ENCODE assay signal across 8 mouse cellular contexts in genomic region chr17:84187727-84188373, GRCm38 (mm10). TPM values are rescaled to one million over a fixed set of nuclear protein-coding genes. Genes with fewer than 3 reads are reported as not detected.
DNase-seq lines count a peak whose midpoint lies in the region; ATAC-seq lines count a peak whose summit lies in the region.

TSS of gene Zfp36l2 (minus strand) at chr17:84187947.

- peak within 1 kb of the TSS; percentile 89 for H3K9ac ChIP-seq in hindbrain, embryonic 12.5 days

- peaks cover 20% of the 10 kb centered on the region for H3K4me1 ChIP-seq in hindbrain, embryonic 12.5 days

- H3K36me3 ChIP-seq in hindbrain, embryonic 12.5 days: peaks cover 15% of the 10 kb centered on the region; the same call in 1 of the 2 replicates

- ATAC-seq in hindbrain, embryonic 12.5 days (ENCODE audit: low FRiP score): peak; percentile 89

- peak within 1 kb of the TSS; percentile 82 for H3K4me2 ChIP-seq in hindbrain, embryonic 12.5 days (replicated peaks)

- H3K4me3 ChIP-seq in hindbrain, embryonic 12.5 days: peak within 1 kb of the TSS; percentile 68

- peak within 1 kb of the TSS; percentile 90 for H3K27ac ChIP-seq in hindbrain, embryonic 12.5 days

- no peaks in the 10 kb centered on the region for H3K9me3 ChIP-seq in hindbrain, embryonic 12.5 days (replicated peaks)

- H3K27me3 ChIP-seq in hindbrain, embryonic 12.5 days: peaks cover 6% of the 10 kb centered on the region; the same call in 1 of the 2 replicates

- peak; percentile 99 for DNase-seq in NIH3T3 (ENCODE audit: low read depth)
- DNase-seq in cerebellum, postnatal 14 days: peak; percentile 74
- peak; percentile 84 to 85 for DNase-seq in frontal cortex, postnatal 14 days (ENCODE audit: low spot score in 2 of 2)
- DNase-seq in layer of hippocampus, postnatal 14 days (ENCODE audit: low spot score in 2 of 2): peak; percentile 84 to 93
- peak; percentile 97 for DNase-seq in lung, postnatal 14 days
- peak; percentile 99 for DNase-seq in ovary, postnatal 36 days (ENCODE audit: low spot score)
- peak; percentile 96 for DNase-seq in thymus, postnatal 25 days

- WGBS in hindbrain, embryonic 12.5 days: under 1% methylated on average over 71 of the region's 76 CpGs

RNA-seq across cellular contexts. Expression of gene Zfp36l2, which starts in this region (rescaled TPM):
- 16.1 TPM in 2 replicates for polyA plus RNA-seq in hindbrain, embryonic 12.5 days (2016; fragmentation: Nextera tagmentation; extraction: Ambion mirVana)
- 10 to 100 TPM; 22.7 to 29.5 TPM for total RNA-seq in layer of hippocampus, postnatal 14 days (2021)

Comparison
In these comparisons a context has a peak if more than half of its experiments do, and no peak if none do; other contexts are left out.
1. Peak in every context shown above with its lines: DNase-seq, ATAC-seq, H3K4me3 ChIP-seq and H3K27ac ChIP-seq.